In the genomic region with DNA sequence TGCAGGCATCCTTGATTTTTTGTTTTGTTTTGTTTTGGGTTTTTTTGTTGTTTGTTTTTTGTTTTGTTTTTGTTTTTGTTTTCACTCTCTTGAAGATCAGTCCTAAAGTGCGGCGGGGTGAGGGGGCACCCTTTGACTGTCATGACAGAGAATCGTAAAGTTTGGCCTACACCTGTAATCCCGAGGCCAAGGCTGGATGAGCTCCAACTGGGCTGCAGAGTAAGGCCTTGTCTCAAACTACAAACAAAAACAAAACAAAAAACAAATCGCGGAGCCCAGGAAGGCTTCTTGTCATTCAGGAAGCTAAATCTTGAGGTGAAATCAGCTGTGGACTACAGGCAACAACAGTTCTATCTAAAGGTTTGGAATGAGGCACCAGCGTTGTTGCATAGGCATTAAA, we compare ENCODE assay signal across 8 mouse cellular contexts. TPM values are rescaled to one million over a fixed set of nuclear protein-coding genes. Genes with fewer than 3 reads are reported as not detected.
A peak's percentile ranks its signal among the peaks of the same experiment; 100 is the strongest.
DNase-seq lines count a peak whose midpoint lies in the region; ATAC-seq and TF ChIP-seq lines count a peak whose summit lies in the region.

No protein-coding gene starts in this region.

- intact Hi-C loops in heart, postnatal 14 days (cut with DNase I), result no loop called here

- no peak for ATAC-seq in midbrain, postnatal 0 days (ENCODE audit: low FRiP score)
- ATAC-seq in megakaryocyte-erythroid progenitor cell, adult 5-6 weeks (replicated peaks; ENCODE audit: low FRiP score, low TSS enrichment, poor library complexity, severe bottlenecking), result no peak

- H3K4me3 ChIP-seq in midbrain, postnatal 0 days (ENCODE audit: low read depth, low read length), result peak overlapping the region; percentile 88

- WGBS in midbrain, postnatal 0 days, result 33% methylated on average over 7 of the region's 7 CpGs

- no peaks in the 10 kb centered on the region for H3K36me3 ChIP-seq in midbrain, postnatal 0 days (ENCODE audit: insufficient read depth, low read length)

- H3K9ac ChIP-seq in midbrain, postnatal 0 days (replicated peaks; ENCODE audit: low read length, poor library complexity, severe bottlenecking), result peak overlapping the region; percentile 96

- H3K27me3 ChIP-seq in midbrain, postnatal 0 days (ENCODE audit: insufficient read depth, low read length), result no peaks in the 10 kb centered on the region

- H3K4me2 ChIP-seq in midbrain, postnatal 0 days (ENCODE audit: low read depth, low read length, poor library complexity, severe bottlenecking), result peak overlapping the region; percentile 78

- DNase-seq in adrenal gland, postnatal 10 days, result peak; percentile 63
- no peak for DNase-seq in adrenal gland, adult 18-20 months (ENCODE audit: low spot score in 2 of 2)
- DNase-seq in right cerebral cortex, adult 2 months (ENCODE audit: low spot score in 2 of 2), result peak; percentile 18 to 26
- DNase-seq in right cerebral cortex, adult 18-20 months, result no peak
- peak; percentile 31 to 44 for DNase-seq in heart, postnatal 14 days
- DNase-seq in kidney, postnatal 36 days, result peak; percentile 35 to 64
- peak; percentile 25 for DNase-seq in midbrain, postnatal 0 days (ENCODE audit: low spot score)

- TF ChIP-seq CTCF in midbrain, postnatal 0 days (IDR thresholded peaks at IDR 0.05), result no peak

- no peaks in the 10 kb centered on the region for H3K9me3 ChIP-seq in midbrain, postnatal 0 days (ENCODE audit: low read length)

- peak overlapping the region; percentile 98 for H3K27ac ChIP-seq in midbrain, postnatal 0 days (ENCODE audit: low read depth, low read length)

- H3K4me1 ChIP-seq in midbrain, postnatal 0 days (ENCODE audit: insufficient read depth, low read length), result 0 out of 2 replicates have a peak, but pooled peaks cover 2% of the 10 kb centered on the region

RNA-seq across cellular contexts. Expression of a gene that starts 1.1 kb away (rescaled TPM):
- 10 to 100 TPM; 43.4 to 49.3 TPM for total RNA-seq in adrenal gland, postnatal 10 days (2021)
- 10 to 100 TPM; 51.8 to 56.0 TPM for total RNA-seq in adrenal gland, adult 18-20 months (2021)
- total RNA-seq in heart, postnatal 14 days (2021), result 10 to 100 TPM; 38.3 to 42.9 TPM
- 37.5 and 52.8 TPM in 2 replicates for total RNA-seq in midbrain, postnatal 0 days (2014; rRNA removed)
- 21.1 and 23.6 TPM in 2 replicates for polyA plus RNA-seq in midbrain, postnatal 0 days (2015; fragmentation: Nextera tagmentation; extraction: Ambion mirVana)
- 25.5 and 30.8 TPM in 2 replicates for total RNA-seq in megakaryocyte-erythroid progenitor cell, adult 5-6 weeks (2014; fragmentation: Nextera tagmentation)
- 36.3 and 37.2 TPM in 2 replicates for total RNA-seq in megakaryocyte-erythroid progenitor cell, adult 5-6 weeks (2017)

Comparison
In these comparisons a context has a peak if more than half of its experiments do, and no peak if none do; other contexts are left out.
1. DNase-seq: peak in adrenal gland, postnatal 10 days (single experiment), right cerebral cortex, adult 2 months (2 of 2), heart, postnatal 14 days (2 of 2), kidney, postnatal 36 days (2 of 2) and midbrain, postnatal 0 days (single experiment); none in adrenal gland, adult 18-20 months (0 of 2) and right cerebral cortex, adult 18-20 months (single experiment).